Mouse (Mus musculus) kidney, postnatal 25 days (tissue): Measurements from ENCODE around the gene Cib1.

ENCODE experiments used
- DNase-seq, 2 experiments: peaks; one replicate each; pipeline ENCODE4 v3.0.0; 2021; ENCODE audit warnings: mixed read lengths in 2 of 2

Gene Cib1

DNA sequence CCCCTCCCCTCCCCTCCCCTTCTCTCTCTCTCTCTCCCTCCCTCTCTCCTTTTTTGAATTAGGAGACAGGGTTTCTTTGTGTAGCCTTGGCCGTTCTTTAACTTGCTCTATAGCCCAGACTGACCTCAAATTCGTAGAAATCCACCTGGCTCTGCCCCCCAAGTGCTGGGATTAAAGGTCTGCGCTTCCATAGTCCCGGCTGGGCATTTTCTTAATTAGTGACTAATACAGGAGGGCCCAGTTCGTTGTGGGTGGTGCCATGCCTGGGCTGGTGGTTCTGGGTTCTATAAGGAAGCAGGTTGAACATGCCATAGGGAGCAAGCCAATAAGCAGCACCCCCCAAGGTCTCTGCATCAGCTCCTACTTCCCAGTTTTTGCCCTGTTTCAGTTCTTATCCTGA lies 48.6 kb downstream of the Cib1 start:
- DNase-seq: peak; percentile 44 to 70

GRCm38 (mm10) chr7:80183466-80183865 lies 49.1 kb downstream of the Cib1 start:
- no peak for DNase-seq

DNA sequence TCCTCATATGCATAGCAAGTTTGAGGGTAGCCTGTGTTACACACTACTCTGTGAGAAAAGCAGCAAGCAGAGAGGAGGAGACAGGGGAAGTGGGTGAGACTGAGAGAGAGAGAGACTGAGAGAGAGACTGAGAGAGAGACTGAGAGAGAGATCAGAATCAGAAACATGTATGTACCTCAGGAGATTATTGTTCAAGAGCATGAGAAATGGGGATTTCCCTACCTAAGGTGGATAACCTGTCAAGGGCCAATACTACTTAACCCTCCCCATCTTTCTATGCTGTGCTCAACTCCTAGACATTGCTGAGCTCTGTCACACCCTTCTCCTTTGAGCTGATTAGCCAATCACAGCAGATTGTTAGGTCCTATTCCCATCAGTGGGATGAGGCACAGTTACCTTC lies 50.5 kb downstream of the Cib1 start:
- DNase-seq: no peak

DNA sequence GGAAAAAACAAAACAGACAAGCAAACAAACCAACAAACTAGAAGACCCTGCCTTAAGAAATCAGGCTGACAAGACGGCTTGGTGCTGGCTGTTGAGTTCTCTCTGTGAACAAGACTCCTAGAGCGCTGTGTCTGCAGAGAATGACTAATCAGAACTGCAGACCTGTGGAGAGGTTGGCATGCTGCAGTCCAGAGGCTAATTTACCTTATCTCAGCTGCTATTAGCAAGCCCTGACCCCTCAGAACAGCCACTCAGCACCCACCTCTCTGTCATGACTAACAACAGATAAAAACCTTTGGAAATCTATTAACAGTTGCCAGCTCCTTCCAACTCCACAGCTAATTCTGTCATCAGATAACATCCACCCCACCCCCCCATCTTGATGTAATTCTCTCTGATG lies 51.5 kb downstream of the Cib1 start:
- no peak for DNase-seq

DNA sequence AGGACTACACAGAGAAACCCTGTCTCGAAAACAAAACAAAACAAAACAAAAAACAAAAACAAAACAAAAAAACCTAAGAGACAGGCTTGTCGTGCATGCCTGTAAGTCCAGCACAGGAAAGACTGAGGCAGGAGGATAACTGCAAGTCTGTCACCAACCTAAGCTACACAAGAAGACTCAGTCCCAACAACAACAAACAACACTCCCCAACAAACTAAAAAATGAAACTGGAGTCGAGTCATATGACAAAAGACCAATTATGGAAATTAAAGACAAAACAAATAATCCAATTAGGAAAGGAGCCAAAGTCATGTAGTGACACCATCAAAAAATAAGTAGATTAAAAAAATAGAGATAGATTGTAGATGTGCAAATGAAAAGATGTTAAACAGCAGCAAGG lies 52.4 kb downstream of the Cib1 start:
- DNase-seq: no peak

GRCm38 (mm10) chr7:80179790-80180189 lies 52.8 kb downstream of the Cib1 start:
- DNase-seq: no peak

DNA sequence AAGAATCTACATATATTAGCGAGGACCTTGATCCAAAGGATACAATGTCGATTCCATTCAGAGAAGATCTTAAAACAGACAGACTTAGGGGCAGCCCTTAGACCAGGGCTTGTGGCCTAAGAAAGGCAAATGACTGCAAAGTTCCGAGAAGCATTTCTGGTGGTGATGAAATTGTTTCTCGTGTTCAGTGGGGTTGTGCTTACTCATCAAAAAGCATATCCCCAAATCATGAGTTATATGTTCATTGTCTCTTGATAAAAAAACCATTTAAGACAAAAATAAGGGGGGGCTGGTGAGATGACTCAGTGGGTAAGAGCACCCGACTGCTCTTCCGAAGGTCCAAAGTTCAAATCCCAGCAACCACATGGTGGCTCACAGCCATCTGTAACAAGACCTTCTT lies 53.3 kb downstream of the Cib1 start:
- DNase-seq: no peak

DNA sequence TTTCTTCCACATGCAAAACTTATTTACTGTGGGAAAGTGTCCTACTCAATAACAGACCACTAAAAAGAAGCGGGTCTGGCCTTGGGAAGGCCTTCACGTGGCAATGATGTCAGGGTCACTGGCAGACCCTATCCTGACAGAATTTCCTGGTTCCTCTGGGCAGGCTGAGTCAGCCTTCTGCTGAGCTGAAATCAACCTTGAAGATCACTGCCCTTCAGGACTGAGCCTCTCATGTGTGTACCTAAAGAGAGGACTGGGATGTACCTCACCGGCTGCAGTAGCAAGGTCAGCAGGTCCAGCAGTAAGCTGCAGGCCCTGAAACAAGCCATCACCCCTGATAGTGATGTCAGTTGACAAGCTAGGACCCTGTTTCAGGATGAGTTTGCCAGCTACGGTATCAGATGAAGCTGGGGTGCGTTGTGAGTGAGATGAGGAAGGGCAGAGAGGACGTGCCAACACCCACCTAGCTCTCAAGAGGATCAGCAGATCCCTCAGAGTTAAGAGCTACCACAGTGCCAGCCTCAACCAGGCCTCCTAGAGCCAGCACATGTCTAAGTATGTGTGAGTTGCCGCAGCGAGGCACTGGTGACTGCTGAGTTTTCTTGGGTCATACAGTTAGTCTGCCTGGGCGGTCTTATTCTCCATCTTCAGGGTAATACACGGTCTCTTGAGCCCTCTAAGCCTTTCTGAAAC lies 54.4 kb downstream of the Cib1 start:
- peak in 1 of 2 experiments; percentile 53 for DNase-seq

- DNase-seq: no peak
These were observed 55.2 kb downstream of the Cib1 start for GRCm38 (mm10) chr7:80177438-80177837.
